Mouse (Mus musculus): ENCODE data around the gene Fubp3. TPM values are rescaled to one million over a fixed set of nuclear protein-coding genes. Genes with fewer than 3 reads are reported as not detected.
"Not testable (repeated sequence)": the region's sequence is repeated elsewhere in the genome, so short reads cannot be mapped to it uniquely, and the experiment has no call there.

The Fubp3 gene
- total RNA-seq (2021) = 52.2 and 55.5 TPM in 2 replicates
- long read RNA-seq, transcript Fubp3-201 (18 exons, 3,648 nt) = minor isoform, 5 of 61 reads
- long read RNA-seq, transcript Fubp3-205 (1 exons, 2,342 nt) = minor isoform, 6 of 61 reads
- long read RNA-seq, transcript Fubp3-202 (19 exons, 3,268 nt) = major isoform, 18 of 61 reads
- long read RNA-seq, partial matches to known transcripts = 20 of 61 reads
- long read RNA-seq, other reads (novel, unspliced or antisense) = 12 of 61 reads

DNA sequence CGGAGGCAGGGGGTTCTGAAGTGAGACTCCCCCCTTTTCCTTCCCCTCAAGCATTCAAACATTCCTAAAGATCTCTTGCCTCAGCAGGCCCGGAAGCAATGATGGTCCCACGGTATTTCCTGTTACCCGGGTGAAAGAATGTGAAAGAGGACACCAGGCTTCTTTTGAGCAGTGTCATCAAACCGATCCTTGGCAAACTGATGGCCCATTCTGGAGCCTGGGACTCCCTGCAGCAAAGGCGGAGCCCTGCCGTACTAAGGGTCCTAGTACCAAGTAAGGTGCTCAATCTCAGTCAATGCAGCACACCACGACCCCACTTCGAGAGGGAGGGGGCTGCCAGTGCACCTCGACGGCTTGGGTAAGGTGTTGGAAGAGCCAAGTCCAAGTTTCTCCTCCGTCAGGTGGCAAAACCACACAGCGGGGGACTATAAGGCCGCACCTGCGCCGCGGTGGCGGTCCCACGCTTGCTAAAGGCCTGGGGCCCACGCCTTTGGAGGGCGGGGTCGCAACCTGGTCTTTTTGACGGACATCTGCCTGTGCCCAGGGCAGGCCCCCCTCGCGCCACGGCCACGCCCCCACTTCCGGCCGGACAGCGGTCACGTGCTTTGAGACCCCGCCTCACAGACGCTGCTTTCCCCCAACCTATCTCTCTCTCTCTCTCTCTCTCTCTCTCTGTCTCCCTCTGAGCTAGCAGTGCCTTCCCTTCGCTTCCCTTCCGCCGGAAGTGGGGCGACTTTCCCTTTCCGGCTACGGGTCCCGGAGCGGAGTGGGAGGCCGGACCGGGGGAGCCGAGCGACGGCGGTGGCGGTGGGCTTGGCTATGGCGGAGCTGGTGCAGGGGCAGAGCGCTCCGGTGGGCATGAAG is at the start of gene Fubp3:
TSS of gene Fubp3 (plus strand) at position 601 of the 864 bp plus-strand sequence.
- DNase-seq = peak; percentile 93

DNA sequence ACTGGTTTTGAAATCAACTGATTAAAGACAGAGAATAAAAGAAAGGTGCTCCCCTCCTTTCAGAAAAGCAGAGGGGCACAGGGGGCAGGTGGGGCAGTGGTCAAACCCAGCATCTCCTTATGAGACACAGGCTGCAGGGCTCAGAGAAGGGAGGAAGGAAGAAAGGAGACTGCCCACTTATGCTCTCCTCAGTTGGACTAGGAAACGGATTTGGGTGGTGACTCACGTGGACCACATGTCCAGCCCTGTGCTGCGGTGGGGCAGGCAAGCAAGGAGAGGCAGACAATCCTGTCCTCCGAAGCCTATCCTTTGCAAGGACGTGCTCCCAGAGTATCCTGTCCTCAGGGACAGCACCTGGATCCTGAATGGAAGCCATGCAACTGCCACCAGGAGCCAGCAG is 47.8 kb upstream of the Fubp3 start:
- peak; percentile 49 for DNase-seq

GRCm38 (mm10) chr2:31525778-31526177 is 46.7 kb upstream of the Fubp3 start:
- DNase-seq = no peak

DNA sequence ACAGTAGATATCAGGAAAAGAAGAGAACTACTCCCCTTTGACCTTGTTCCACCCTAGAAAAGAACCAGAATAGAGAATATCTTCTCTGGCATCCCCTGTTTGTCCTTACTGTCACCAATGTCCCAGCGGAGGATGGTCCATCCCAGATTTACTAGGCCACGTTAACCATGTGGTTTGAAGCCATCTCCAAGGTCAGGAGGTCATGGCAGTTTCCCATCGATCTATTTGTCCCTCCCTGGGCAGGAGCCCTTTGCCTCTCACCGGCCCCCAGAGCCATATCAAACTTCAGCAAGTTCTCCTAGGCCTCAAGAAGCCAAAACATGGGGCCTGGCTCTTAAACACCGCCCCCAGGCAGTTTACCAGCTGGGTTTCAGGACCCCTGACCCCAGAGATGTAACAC is 42.2 kb upstream of the Fubp3 start:
- DNase-seq = no peak

- DNase-seq = no peak
Observed at GRCm38 (mm10) chr2:31537054-31537453, 35.4 kb upstream of the Fubp3 start.

GRCm38 (mm10) chr2:31538745-31539144 is 33.7 kb upstream of the Fubp3 start:
- no peak for DNase-seq

- DNase-seq = no peak
Observed at GRCm38 (mm10) chr2:31541581-31541980, 30.9 kb upstream of the Fubp3 start.

GRCm38 (mm10) chr2:31547726-31548125 is 24.7 kb upstream of the Fubp3 start:
- DNase-seq = no peak

DNA sequence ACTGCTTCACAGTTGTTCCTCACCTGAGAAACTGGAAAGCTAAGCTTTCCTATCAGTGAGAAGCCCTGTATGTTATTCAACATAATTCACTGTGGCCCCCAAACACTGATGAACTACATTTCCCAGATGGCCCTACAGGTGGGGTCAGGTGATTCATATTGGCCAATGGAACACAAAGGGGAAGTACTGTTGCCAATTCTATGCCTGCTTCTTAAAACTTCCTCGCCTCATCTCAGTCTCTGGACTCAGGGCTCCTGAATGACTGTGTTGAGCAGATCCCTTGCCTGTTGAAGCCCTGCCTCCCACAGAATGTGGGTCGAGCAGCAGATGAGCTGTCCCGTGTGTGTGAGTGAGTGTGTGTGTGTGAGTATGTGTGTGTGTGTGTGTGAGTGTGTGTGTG is 21.9 kb upstream of the Fubp3 start:
- no peak for DNase-seq

- DNase-seq = not testable (repeated sequence)
Observed at GRCm38 (mm10) chr2:31551351-31551750, 21.1 kb upstream of the Fubp3 start.

- DNase-seq = no peak
Observed at GRCm38 (mm10) chr2:31551971-31552370, 20.5 kb upstream of the Fubp3 start.

- no peak for DNase-seq
Observed at GRCm38 (mm10) chr2:31554619-31555018, 17.8 kb upstream of the Fubp3 start.

DNA sequence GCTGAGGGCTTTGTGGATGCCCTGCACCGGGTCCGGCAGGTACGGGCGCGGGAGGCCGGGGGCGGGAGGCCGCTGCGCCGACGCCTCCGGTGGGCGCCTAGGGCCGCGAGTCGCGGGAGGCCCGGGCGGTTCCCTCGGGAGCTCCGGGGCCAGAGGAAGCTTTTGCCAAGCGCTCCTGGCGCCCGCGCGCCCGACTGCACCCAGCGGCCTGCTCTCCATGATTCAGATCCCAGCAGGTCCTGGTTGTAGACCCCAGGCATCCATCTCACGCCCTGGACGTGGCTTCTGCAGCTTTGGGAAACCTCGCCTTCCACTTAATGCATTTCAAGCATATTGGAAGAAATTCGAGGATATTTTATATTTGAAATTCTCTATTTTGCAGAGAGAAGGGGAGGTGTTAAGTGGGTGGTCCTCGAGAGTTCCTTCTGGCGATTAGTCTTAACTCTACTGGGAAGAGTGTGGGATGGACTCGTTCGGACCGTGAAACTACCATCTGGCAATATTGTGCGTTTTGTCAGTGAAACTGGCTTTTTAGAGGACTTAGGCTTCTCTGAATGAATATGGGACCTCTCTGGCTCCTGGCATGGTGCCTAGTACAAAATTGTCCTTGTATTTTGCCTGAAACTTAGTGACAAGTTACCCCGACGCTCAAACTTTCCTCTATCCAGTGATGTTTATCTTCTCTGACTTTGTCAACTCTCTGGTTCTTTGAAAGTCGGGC is 624 bp downstream of the Fubp3 start:
- DNase-seq = no peak

DNA sequence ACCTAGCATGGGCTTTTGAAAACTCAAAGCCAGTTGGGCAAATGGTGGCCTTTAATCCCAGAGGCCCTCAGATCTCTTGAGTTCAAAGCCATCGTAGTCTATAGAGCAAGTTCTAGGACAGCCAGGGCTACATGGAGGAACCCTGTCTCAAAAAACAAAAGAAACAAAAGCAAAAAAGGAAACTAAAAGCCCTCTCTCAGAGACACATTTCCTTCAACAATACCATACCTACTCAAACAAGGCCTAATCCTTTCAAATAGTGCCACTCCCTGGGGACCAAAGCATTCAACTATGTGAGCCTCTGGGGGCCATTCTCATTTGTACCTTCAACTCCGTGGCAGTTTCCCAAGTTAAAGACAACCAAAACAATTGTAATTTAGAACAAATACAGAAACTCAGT is 9.2 kb downstream of the Fubp3 start:
- no peak for DNase-seq

DNA sequence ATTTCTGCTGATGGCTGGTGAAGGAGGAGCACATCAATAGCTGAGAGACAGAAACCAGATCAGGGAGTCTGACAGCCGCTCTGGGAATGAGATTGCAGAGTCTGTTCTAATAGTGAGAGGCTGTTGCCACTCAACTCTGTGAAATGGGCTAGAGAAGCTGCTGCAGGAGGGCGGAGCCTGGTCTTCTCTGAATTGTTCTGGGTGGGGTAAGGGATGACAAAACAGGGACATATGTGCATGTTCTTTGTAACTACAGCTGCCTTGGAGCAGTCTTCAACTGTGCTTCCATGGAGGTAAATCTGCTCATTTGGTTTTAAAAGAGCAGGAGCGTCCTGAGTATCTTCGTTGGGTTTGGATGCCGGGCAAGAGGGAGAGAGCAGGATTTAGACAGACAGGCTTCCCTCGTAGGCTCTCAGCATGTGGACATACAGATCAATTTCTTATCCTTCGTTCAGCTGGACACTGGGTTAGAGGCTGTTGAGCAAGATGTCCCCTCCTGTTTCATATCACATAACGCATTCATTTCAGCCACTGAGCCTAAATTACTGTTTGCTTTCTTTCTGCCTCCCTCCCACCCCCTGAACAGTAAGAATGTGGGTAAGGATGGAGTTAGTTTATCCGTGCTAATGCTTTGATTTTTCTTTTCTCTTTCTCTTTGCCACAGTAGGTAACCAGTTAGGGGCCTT is 19.5 kb downstream of the Fubp3 start:
- DNase-seq = no peak

GRCm38 (mm10) chr2:31607555-31607954 is 35.1 kb downstream of the Fubp3 start:
- no peak for DNase-seq

DNA sequence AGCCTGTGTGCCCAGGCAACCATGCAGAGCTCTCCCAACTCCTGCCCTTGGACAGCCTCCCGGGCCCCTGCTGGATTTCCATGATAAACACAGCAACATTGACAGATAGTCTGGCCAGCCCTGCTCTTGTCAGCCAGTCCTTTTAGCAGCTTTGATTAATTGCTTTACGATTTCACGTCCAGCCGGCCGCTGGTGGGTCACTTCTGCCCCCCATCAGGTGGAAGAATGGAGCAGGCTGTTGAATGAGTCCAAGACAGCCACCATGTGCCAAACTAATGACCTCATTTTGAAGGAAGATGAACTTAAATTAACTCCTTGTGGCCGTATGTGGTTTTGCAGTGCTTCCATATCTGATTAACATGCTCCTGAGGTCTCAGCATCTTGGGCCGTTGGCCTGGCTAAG is 37.4 kb downstream of the Fubp3 start:
- DNase-seq = no peak

GRCm38 (mm10) chr2:31610922-31611321 is 38.5 kb downstream of the Fubp3 start:
- no peak for DNase-seq

DNA sequence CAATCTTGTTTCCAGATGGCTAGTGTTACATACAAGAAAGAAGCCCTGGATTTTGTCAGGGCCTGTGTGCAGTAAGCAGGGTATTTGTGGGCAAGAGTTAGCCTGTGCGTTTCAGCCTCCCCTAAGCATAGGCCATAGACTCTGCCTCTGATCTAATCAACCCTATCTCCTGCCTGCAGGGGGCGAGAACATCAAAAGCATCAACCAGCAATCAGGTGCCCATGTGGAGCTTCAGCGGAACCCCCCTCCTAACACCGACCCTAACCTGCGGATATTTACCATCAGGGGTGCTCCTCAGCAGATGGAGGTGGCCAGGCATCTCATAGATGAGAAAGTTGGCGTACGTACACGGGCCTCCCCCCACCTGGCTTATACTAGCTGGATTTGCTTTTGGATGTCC is 38.9 kb downstream of the Fubp3 start:
- DNase-seq = no peak

DNA sequence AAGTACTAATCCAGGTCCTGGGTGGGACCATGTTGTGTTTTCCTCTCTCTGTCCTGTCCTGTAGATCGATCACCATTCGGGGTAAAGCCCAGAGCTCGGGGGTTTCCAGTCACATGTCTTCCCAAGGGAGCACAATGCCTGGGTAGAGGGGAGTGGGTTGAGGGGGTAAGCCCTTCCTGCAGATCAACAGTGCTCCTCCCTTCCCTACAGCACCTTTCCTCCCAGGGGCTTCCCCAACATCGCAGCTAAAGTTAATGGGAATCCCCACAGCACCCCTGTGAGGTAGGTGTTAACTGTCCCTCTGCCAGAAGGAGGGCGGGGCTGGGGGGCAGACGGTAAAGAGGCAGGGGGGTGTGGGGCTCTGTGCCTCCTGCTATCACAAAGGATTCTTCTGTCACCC is 40.2 kb downstream of the Fubp3 start:
- DNase-seq = no peak

GRCm38 (mm10) chr2:31613781-31614180 is 41.3 kb downstream of the Fubp3 start:
- no peak for DNase-seq

DNA sequence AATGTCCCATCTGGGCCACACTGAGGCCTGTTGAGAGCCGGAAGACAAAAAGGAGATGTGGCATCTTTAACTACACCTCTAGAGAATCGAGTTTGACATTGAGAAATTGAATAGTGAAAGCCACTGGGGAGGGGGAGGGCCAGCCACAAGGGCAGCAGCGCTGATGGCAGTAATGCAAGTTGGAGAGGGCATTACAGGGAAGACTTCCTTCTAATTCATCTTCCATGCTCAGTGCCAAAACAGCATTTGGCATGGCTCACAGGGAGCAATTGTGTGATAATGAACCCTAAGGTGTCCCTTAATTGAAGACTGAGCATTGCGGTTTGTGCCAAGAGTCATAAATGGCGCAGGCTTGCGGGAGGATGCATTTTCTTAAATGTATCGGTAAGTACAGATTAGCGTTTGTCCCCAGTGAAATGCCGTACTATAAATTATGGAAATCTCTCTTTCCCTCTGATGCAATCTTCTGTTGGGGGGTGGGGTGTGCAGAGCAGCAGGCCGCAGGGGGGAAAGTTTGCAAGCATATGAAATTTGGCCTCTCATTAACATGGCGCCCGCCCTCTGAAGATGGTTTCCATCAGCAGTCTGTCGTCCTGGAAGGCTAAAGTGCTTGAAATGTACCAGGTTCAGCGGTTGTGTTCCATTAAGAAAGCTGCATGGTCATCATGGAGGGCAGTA is 46.2 kb downstream of the Fubp3 start:
- no peak for DNase-seq

All from adrenal gland, postnatal 25 days (tissue).